Mouse (Mus musculus) naive thymus-derived CD4-positive, alpha-beta T cell, adult 2 months (primary cell): Measurements from ENCODE around the gene Pdk1.

Source experiments
- DNase-seq: peaks from one replicate; pipeline ENCODE4 v3.0.0-alpha.2; 2011; ENCODE audit warnings: low read depth

The Pdk1 gene

GRCm38 (mm10) chr2:71938716-71939393 is 65.8 kb downstream of the Pdk1 start:
- DNase-seq = no peak

GRCm38 (mm10) chr2:71941005-71941720 is 68.1 kb downstream of the Pdk1 start:
- DNase-seq = peak; percentile 97

- no peak for DNase-seq
These were observed 68.7 kb downstream of the Pdk1 start for GRCm38 (mm10) chr2:71941721-71942087.

- DNase-seq = no peak
These were observed 78.2 kb downstream of the Pdk1 start for GRCm38 (mm10) chr2:71951212-71951611.
